Mouse (Mus musculus): ENCODE results near the gene Banf1.

GRCm38 (mm10) chr19:5413840-5414239 is 46.9 kb upstream of the Banf1 start:
- TF ChIP-seq CTCF (IDR thresholded peaks at IDR 0.05; ENCODE audit: low read depth) (no peak), EP300 (IDR thresholded peaks at IDR 0.05; ENCODE audit: low read depth) (no peak)
